Mouse (Mus musculus): ENCODE measurements around the gene Naa40.

Naa40 gene

GRCm38 (mm10) chr19:7265478-7266191 lies 24.7 kb upstream of the Naa40 start:
- no peak for DNase-seq (ENCODE audit: low read depth)

DNA sequence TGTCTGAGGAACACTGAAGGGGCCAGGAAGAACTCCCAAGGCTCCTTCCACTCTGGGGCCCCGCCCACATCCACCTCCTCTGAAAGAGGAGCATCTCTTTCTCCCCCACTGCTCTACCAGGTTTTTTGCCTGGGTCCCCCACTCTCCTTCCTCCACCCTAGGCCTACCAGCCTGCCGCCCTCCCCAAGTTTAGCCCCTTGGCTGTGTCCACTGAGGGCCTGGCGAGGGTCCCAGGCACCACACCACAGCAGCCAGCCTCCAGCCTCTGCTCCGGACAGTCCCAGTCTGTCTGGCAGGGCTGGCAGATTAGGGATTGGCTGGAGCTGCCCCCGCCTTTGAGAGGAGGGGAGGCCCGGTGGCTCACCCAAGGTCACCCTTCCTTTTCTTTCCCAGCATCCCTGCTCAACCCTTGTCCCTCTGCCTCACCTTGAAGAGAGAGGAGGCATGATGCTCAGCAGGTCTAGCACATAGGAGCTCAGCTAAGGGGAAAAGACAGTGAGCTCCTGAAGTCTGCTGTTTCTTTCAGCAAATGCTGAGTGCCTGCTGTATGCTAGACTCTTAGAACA lies 23.9 kb upstream of the Naa40 start:
- DNase-seq (ENCODE audit: low read depth): no peak

DNA sequence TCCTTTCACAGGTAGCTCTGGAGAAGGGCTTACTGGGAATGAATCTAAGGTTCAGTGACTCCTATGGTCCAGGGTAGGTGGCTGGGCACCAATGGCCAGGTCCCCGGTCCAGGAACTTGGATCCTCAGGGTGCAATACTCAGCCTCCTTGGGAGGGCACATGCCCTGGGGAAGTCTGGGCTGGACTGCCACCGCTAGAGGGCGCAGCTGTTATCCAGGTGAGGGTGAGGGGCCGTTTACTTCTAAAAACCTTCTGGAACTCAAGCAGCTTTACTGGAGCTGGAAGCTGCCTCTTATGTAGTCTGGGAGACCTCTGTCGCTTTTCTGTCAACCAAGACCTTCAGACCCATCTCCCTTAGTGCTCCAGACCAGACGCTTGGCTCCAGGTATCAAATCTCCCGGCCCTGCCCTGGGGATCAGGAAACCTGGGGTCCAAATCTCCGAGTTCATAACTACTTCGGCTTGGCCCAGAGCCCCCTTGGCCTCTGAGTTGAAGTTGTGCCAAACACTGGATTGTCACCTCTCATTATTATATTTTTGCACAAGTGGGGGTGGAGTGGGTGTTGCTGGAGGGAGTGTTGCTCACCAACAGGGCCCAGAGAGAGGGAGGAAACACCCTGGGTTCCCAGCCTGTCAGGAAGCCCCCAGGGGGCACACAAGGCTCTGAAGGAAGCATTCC lies 23.2 kb upstream of the Naa40 start:
- peak; percentile 74 for DNase-seq (ENCODE audit: low read depth)

DNA sequence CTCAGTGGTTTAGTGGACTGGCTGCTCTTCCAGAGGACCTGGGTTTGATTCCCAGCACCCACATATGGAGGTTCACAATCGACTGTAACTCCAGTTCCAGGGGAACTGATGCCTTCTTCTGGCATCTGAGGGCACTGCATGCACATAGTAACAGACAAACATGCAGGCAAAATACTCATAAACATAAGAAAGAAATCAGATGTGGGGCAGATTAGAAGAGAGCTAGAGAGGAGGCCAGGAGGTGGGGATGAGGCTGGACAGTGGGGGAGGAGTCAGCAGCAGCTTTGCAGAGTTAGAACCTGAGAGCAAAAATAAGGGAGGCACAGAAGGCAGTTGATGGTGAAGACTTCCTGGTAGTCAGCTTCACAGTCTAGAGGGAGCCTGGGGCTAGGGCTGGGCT lies 21.6 kb upstream of the Naa40 start:
- DNase-seq (ENCODE audit: low read depth): no peak

DNA sequence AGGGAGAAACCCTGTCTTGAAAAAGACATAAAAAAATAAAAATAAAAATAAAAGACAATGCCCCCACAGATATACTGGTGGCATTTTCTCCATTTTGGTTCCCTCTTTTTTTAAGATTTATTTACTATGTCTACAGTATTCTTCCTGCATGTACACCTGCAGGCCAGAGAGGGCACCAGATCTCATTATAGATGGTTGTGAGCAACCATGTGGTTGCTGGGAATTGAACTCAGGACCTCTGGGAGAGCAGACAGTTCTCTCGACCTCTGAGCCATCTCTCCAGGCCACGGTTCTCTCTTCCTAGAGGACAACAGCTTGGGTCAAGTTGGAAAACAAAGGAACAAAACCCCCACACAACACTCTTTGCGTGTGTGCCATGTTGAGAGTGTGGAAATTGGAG lies 21.0 kb upstream of the Naa40 start:
- DNase-seq (ENCODE audit: low read depth): no peak

GRCm38 (mm10) chr19:7261476-7261875 lies 20.5 kb upstream of the Naa40 start:
- no peak for DNase-seq (ENCODE audit: low read depth)

GRCm38 (mm10) chr19:7257881-7258280 lies 16.9 kb upstream of the Naa40 start:
- DNase-seq (ENCODE audit: low read depth): no peak

DNA sequence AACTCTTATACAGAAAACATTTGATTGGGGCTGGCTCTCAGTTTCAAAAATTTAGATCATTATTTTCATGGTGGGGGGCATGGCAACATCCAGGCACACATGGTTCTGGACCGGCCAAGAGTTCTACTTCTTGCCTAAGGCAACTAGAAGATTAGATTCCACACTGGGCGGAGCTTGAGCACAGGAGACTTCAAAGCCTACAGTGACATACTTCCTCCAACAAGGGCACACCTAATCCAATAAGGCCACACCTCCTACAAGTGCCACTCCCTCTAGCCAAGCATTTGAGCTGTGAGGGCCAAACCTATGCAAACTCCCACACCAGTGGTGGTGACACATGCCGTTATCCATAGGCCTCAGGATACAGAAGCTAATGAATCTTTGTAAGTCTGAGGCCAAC lies 5.0 kb upstream of the Naa40 start:
- no peak for DNase-seq (ENCODE audit: low read depth)

- DNase-seq (ENCODE audit: low read depth): no peak
These were observed 692 bp downstream of the Naa40 start for GRCm38 (mm10) chr19:7240291-7240690.

GRCm38 (mm10) chr19:7239574-7239973 lies 1.4 kb downstream of the Naa40 start:
- DNase-seq (ENCODE audit: low read depth): no peak

DNA sequence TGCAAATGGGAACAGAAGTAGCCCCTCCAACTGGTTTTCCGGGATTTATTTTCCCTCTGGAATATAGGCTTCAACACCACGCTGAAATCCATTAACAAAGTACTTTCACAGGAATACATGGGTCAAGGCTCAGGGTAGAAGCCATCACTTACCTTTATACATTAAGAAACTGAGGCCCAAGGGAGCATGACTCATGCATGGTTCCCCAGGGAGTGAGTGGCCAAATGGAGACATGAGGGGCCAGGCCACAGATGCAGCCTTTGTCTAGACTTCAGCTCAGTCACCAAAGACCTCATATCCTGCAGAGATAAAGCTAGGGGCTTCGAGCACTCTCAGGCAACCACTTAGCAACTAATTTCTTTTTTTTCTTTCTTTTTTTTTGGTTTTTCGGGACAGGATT lies 4.2 kb downstream of the Naa40 start:
- DNase-seq (ENCODE audit: low read depth): no peak

- DNase-seq (ENCODE audit: low read depth): no peak
These were observed 5.0 kb downstream of the Naa40 start for GRCm38 (mm10) chr19:7236011-7236410.

GRCm38 (mm10) chr19:7235461-7235860 lies 5.5 kb downstream of the Naa40 start:
- DNase-seq (ENCODE audit: low read depth): no peak

DNA sequence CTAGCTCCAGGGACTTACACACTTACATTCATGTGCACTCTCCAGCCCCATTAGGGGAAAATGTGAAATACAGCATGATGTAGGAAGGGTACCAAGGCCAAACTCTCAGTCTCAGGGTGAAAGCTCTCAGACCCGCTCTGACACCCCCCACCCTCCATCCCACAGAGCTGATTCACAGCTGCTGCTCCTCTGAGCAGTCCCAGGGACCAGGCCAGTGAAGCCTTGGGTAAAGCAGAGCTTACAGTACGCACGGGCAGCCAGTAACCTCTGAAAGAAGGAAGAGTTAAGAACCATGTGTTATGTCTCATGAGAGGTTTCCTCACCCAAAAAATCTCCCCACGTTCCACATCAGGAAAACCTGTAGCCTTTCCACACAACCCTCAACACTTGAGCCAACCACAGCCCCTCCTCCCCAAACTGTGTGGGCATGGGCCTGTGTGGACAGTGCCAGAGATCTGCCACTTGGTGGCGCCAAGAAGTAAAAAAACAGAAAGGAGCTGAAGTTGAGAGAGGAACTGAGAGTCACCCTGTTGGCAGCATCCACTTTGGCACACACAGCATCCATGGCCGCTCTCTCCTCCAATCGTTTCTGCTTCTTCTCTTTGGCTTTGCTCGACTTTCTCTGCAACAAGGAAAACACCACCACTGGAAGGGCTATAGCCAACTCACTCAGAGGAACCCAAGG lies 6.3 kb downstream of the Naa40 start:
- peak; percentile 69 for DNase-seq (ENCODE audit: low read depth)

DNA sequence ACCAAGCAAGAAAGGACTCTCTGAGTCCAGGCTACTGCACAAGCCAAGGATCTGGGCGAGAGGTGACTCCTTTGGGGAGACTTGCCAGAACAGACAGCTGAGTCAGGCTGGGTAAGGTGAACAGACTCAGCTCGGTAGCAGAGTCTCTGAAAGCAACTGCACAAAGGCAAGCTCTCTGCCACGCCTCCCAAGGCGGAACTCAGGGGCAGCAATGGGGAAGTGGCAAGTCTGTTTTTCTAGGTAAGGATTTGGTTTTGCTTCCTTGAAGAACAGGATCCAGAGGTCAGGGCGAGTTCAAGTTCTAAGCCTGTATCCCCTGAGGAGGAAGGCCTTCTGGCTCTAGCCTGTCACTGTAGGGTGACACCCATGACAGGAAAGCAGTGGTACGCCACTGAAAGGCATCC lies 14.5 kb downstream of the Naa40 start:
- DNase-seq (ENCODE audit: low read depth): peak; percentile 44

GRCm38 (mm10) chr19:7225096-7225690 lies 15.8 kb downstream of the Naa40 start:
- no peak for DNase-seq (ENCODE audit: low read depth)

GRCm38 (mm10) chr19:7224253-7224652 lies 16.7 kb downstream of the Naa40 start:
- no peak for DNase-seq (ENCODE audit: low read depth)

GRCm38 (mm10) chr19:7223488-7223887 lies 17.5 kb downstream of the Naa40 start:
- DNase-seq (ENCODE audit: low read depth): no peak

- DNase-seq (ENCODE audit: low read depth): no peak
These were observed 18.8 kb downstream of the Naa40 start for GRCm38 (mm10) chr19:7222196-7222595.

GRCm38 (mm10) chr19:7218753-7219152 lies 22.2 kb downstream of the Naa40 start:
- no peak for DNase-seq (ENCODE audit: low read depth)

- peak; percentile 36 for DNase-seq (ENCODE audit: low read depth)
These were observed 23.1 kb downstream of the Naa40 start for GRCm38 (mm10) chr19:7217926-7218267.

GRCm38 (mm10) chr19:7217162-7217925 lies 23.6 kb downstream of the Naa40 start, which contains the start of gene Cox8a:
Gene Cox8a, minus strand, starts transcription at chr19:7217616.
- peak; percentile 97 for DNase-seq (ENCODE audit: low read depth)

Data from c-Kit-positive CD71-negative TER-119-negative erythroid progenitor cells, embryonic 14.5 days (primary cell).